Mouse (Mus musculus) liver, postnatal 0 days (tissue): ENCODE data around the gene Lhb.

ENCODE experiments used
- CTCF ChIP-seq: sonication (generic); IDR thresholded peaks from 2 replicates; pipeline ENCODE4 v1.5.1; 2016; ENCODE audit warnings: antibody characterized with exemption, low read depth
- EP300 ChIP-seq: IDR thresholded peaks from 2 replicates; pipeline ENCODE4 v1.6.1; 2016; ENCODE audit warnings: antibody characterized with exemption, low read depth, mild to moderate bottlenecking

DNA sequence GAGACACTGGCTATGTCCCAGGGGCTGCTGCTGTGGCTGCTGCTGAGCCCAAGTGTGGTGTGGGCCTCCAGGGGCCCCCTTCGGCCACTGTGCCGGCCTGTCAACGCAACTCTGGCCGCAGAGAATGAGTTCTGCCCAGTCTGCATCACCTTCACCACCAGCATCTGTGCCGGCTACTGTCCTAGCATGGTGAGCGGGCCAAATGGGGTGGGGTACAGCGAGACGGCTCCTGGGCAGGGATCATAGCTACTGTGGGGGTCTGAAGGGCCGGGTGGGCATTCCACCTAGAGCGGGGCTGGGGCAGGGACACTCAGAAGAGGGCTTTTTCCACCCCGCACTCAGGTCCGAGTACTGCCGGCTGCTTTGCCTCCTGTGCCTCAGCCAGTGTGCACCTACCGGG lies 574 bp downstream of the Lhb start:
- TF ChIP-seq CTCF (no peak), EP300 (no peak)
